Mouse (Mus musculus) cerebellum, adult 2 months (tissue): Measurements from ENCODE around the gene Zfp59.
"Not testable (repeated sequence)": the region's sequence is repeated elsewhere in the genome, so short reads cannot be mapped to it uniquely, and the experiment has no call there.

Experiments used
- CTCF ChIP-seq: fragments of 200-500 bp; IDR thresholded peaks from 2 replicates; pipeline ENCODE4 v1.5.1; 2011; ENCODE audit warnings: low read depth, mild to moderate bottlenecking, control low read depth, low read length, moderate library complexity, borderline replicate concordance; ENCODE audit not compliant: insufficient read depth
- POLR2A ChIP-seq: fragments of 200-500 bp; IDR thresholded peaks from 2 replicates; pipeline ENCODE4 v1.6.1; 2011; ENCODE audit warnings: low read length, control low read depth, borderline replicate concordance; ENCODE audit not compliant: insufficient read depth

DNA sequence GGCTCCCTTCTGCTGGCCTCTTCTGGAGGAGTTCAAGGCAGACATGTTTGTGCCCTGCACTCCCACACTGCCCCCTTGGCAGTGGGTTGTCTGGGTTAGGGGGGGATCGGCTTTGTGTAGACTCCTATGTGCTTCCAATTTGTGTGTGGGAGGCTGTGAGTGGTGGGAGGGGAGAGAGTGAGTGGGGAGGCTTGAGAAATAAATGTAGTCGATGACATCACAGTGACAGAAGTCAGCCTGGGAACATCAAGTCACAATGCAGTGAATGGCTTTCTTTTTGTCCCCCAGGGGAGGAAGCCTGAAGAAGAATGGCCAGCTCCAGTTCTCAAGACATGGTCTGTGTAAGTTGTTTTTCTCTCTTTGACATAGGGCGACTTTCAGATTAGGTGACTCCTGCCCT lies 31.5 kb upstream of the Zfp59 start, which contains the start of gene Zfp626:
- TF ChIP-seq POLR2A, CTCF: not testable (repeated sequence)
